Mouse (Mus musculus): ENCODE measurements around the gene Gm15128. TPM values are rescaled to one million over a fixed set of nuclear protein-coding genes. Genes with fewer than 3 reads are reported as not detected.
"Not testable (repeated sequence)": the region's sequence is repeated elsewhere in the genome, so short reads cannot be mapped to it uniquely, and the experiment has no call there.

Gene Gm15128
- not detected in 2 replicates for total RNA-seq (2014; rRNA removed)
- polyA plus RNA-seq (2015; fragmentation: Nextera tagmentation; extraction: Ambion mirVana): not detected in 2 replicates

- H3K27ac ChIP-seq (ENCODE audit: low read depth, low read length); H3K4me1 ChIP-seq (ENCODE audit: insufficient read depth, low read length); H3K36me3 ChIP-seq (ENCODE audit: insufficient read depth, low read length); H3K27me3 ChIP-seq (ENCODE audit: insufficient read depth, low read length); H3K9ac ChIP-seq (replicated peaks; ENCODE audit: low read length, poor library complexity, severe bottlenecking); H3K9me3 ChIP-seq (ENCODE audit: low read length); H3K4me3 ChIP-seq (ENCODE audit: low read depth, low read length); H3K4me2 ChIP-seq (ENCODE audit: low read depth, low read length, poor library complexity, severe bottlenecking); ATAC-seq (ENCODE audit: low FRiP score); DNase-seq (ENCODE audit: low spot score): not testable (repeated sequence)
- 78% methylated on average over 7 of the region's 7 CpGs for WGBS
These were observed at the start of gene Gm15128 for GRCm38 (mm10) chrX:147765691-147766090. Gm15128 (plus strand) TSS chrX:147765991.

Other genes starting within 250 kb of the Gm15128 start
- gene Lrch2, start 211.9 kb upstream of the Gm15128 start, total RNA-seq (2014; rRNA removed): 21.4 and 35.6 TPM in 2 replicates
- gene Lrch2, start 211.9 kb upstream of the Gm15128 start, polyA plus RNA-seq (2015; fragmentation: Nextera tagmentation; extraction: Ambion mirVana): 6.3 and 8.3 TPM in 2 replicates
- not detected in 2 replicates for gene Gm15080, start 227.0 kb downstream of the Gm15128 start, total RNA-seq (2014; rRNA removed)
- gene Gm15080, start 227.0 kb downstream of the Gm15128 start, polyA plus RNA-seq (2015; fragmentation: Nextera tagmentation; extraction: Ambion mirVana): not detected in 2 replicates

Data from midbrain, postnatal 0 days (tissue).